Mouse (Mus musculus) testis, adult 10 weeks (tissue): ENCODE measurements around the gene Pck1. TPM values are rescaled to one million over a fixed set of nuclear protein-coding genes. Genes with fewer than 3 reads are reported as not detected.

Experiments used
- polyA plus RNA-seq: library from polyadenylated mRNA; stranded (reverse); fragments of 350-450 nt; fragmentation: Illumina TruSeq; extraction: RNeasy Lipid Tissue Mini Kit (QIAGEN cat#74804); gene quantifications from one replicate; pipeline ENCODE4 v1.2.3, GENCODE M21; 2014; ENCODE audit warnings: low read depth, low replicate concordance

The Pck1 gene
- 0.13 TPM for polyA plus RNA-seq

GRCm38 (mm10) chr2:173152436-173153151 is at the start of gene Pck1:
TSS of gene Pck1 (plus strand) at chr2:173153048.

GRCm38 (mm10) chr2:173119023-173119944 is 33.6 kb upstream of the Pck1 start, which contains the start of gene Ctcfl:
TSS of gene Ctcfl (minus strand) at chr2:173119525.

Other genes starting within 250 kb of the Pck1 start
- gene Bmp7, start 212.7 kb upstream of the Pck1 start, polyA plus RNA-seq, result 0.14 TPM
- 70.5 TPM for gene Spo11, start 175.3 kb upstream of the Pck1 start, polyA plus RNA-seq
- 69.6 TPM for gene Rae1, start 152.9 kb upstream of the Pck1 start, polyA plus RNA-seq
- 0.22 TPM for gene Rbm38, start 132.6 kb upstream of the Pck1 start, polyA plus RNA-seq
- 0.52 TPM for gene Ctcfl, start 33.5 kb upstream of the Pck1 start, polyA plus RNA-seq
- gene Zbp1, start 65.9 kb downstream of the Pck1 start, polyA plus RNA-seq, result 0.42 TPM
- 0.52 TPM for gene Pmepa1, start 123.5 kb downstream of the Pck1 start, polyA plus RNA-seq